Mouse (Mus musculus): ENCODE measurements around the gene Tarm1.

The Tarm1 gene

DNA sequence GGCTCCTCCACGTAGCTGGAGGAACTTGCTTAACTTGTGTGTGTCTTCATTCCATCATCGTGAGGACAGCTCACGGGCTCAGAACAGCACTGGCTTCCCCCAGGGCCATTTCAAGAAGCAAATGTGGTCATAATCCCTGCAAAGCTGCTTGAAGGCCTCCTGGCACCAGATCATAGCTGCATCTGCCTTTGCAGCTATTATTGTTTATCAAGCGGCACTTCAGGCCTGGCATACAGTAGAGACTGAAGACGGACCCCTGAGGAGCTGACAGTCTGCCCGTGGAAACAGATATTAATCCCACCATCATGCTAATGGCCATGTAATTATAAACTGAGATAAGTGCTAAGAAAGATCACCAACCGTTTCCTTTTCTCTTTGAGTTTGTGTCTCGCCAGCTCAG is 61.9 kb downstream of the Tarm1 start:
- no peak for DNase-seq

DNA sequence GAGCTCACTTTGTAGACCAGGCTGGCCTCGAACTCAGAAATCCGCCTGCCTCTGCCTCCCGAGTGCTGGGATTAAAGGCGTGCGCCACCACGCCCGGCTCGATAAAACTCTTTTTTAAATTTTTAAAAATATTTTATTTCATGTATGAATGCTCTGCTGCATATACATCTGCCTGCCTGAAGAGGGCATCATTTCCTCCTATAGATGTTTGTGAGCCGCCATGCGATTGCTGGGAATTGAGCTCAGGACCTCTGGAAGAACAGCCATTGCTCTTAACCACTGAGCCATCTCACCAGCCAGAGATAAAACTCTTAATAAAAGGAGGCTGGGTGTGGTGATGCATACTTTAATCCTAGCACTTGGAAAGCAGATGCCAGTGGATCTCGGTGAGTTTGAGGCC is 62.4 kb downstream of the Tarm1 start:
- DNase-seq: no peak

DNA sequence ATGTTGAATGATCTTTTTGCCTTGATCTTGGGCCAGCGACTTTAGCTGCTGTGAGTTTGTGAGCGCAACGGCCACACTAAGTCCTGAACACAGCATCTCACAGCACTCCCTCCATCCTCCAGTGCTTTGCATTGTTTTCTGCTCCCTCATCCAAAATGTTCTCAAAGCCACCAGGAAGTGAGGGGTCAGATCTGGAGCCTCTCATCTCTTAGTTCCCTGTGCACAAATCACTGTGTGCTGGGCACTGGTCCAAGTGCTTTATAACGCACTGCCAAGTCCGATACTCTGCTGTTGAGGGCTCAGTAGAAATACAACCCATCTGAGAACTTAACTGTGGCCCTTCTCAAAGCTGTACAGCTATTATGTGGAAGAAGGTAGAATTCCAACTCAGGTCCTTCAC is 64.5 kb downstream of the Tarm1 start:
- DNase-seq: peak; percentile 38
